Mouse (Mus musculus) yolk sac, embryonic 10.5 days (tissue): ENCODE data around the gene Tcf12.

ENCODE experiments used
- DNase-seq: peaks from one replicate; pipeline ENCODE4 v3.0.0-alpha.2; 2017; ENCODE audit warnings: low spot score

Tcf12 gene

DNA sequence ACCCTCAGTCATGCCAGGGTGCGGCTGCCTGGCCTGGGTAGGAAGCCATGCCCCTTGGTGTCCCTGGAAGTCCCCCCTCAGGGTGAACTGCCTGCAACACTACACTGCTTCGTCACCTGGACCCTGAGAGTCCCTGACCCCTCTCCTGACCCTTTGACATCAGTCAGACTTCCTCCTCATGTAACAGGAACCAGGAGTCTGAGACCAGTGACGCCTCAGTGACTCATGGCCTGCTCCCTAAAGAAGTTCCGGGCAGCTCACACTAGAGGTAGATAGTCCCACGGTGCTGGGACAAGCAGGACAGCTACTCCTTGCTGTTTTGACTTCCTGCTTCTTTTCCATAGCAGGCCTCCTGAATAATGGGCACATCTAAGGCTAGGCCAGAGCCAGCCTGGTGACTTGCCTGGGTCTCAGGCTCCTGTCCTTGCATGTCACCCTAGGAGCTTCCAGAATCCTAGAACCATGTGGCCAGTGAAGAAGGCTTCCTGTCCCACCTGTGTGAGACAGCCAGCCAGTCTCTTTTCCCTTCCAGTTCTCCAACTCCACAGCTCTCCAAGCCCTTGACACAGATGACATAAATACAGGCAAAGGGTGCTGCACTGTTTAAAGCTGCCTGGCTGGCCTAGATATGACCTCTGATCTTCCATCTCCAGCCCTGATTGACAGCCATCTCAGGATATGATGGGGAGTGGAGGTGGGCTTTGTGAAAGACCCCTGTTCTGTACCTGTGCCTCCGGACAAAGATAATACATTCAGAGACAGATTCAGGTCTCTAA lies 305.8 kb downstream of the Tcf12 start:
- no peak for DNase-seq

DNA sequence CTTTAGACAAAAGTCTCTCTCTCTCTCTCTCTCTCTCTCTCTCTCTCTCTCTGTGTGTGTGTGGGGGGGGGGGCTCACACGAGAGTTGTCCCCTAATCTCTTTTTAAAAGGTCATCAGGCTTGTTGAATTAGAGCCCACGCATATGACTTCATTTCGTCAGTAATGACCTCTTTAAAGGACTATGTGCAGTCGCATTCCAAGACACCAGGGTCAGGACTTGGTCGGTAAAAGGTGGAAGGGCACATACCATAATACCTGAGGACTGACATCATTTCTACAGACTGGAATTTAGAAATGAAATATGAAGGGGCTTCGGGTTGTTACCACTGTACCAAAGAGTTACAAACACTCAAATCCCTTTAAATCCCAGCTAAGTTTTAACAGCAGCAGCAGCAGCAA lies 307.6 kb downstream of the Tcf12 start:
- DNase-seq = no peak

DNA sequence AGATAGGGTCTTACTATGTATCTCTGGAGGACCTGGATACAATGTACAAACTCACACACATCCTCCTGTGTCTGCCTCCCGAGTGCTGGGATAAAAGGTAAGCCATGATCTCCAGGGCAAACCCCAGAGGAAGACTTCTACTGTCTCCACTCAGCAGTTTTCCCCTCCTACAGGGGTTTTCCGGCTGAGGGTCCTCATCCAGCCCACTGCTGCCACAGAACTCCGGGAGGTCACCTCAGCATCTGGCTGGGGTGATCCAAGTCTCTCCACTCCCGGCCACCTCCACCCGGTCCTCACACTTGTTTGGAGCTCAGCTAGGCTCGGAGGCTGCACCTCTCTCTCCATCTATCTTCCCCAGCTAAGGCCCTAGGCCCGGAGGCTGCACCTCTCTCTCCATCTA lies 308.4 kb downstream of the Tcf12 start:
- DNase-seq = no peak

DNA sequence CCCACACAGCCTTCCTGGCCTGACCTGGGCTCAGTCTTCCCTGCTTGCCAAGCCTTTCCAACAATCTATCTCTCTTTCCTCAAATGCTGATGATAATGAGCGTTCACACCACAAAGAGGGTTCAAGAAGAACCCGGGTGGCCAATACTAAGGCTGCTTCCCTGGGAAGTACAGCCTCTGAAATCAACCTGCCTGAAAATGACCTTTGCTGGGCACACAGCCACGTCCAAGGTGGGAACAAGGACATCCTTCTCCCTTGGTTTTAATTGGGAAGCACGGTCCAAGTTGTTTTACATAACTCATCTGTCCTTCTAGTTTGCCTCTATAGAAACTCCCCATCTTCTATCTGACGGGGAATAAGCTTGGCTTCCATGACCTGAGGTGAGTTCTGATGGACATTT lies 312.1 kb downstream of the Tcf12 start:
- DNase-seq = no peak

DNA sequence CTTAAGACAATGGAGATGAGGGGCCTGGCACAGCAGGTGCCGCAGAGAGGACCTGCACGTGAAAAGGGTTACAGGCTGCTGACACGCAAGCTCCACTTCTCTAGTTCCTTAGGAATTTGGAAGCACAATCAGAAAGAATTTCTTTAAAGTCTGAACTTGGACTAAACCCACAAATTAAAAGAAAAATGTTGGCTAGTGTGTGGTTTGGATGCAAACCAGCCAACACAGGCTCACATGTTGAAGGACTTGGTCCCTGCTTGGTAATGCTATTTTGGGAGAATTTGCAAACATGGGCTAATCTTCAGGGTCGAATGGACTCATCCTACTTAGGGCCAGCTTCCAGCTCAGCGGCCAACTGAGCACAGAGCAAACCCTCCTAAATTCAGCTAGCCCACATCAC lies 313.5 kb downstream of the Tcf12 start:
- no peak for DNase-seq
